Mouse (Mus musculus) olfactory bulb, adult 2 months (tissue): ENCODE measurements around the gene Hoxa6. TPM values are rescaled to one million over a fixed set of nuclear protein-coding genes. Genes with fewer than 3 reads are reported as not detected.

ENCODE experiments used
- H3K27ac ChIP-seq: fragments of 200-500 bp; 2 replicates; pipeline ENCODE4 v1.5.1; 2012; ENCODE audit warnings: low read depth, low read length; ENCODE audit not compliant: insufficient read depth
- H3K4me1 ChIP-seq: fragments of 200-500 bp; 2 replicates; pipeline ENCODE4 v1.6.1; 2012; ENCODE audit warnings: low read length; ENCODE audit not compliant: control insufficient read depth, insufficient read depth
- H3K4me3 ChIP-seq: fragments of 200-500 bp; 2 replicates; pipeline ENCODE4 v1.5.1; 2012; ENCODE audit warnings: mild to moderate bottlenecking, low read depth, low read length, moderate library complexity; ENCODE audit not compliant: insufficient read depth
- CTCF ChIP-seq: fragments of 200-500 bp; IDR thresholded peaks from 2 replicates; pipeline ENCODE4 v1.5.1; 2012; ENCODE audit warnings: low read depth, mild to moderate bottlenecking, low read length, moderate library complexity; ENCODE audit not compliant: insufficient read depth
- POLR2A ChIP-seq: fragments of 200-500 bp; IDR thresholded peaks from 2 replicates; pipeline ENCODE4 v1.6.1; 2012; ENCODE audit warnings: mild to moderate bottlenecking, low read depth, low read length, moderate library complexity; ENCODE audit not compliant: insufficient read depth
- WGBS: fragments of 180-500 bp; shearing (Covaris S2); methylation state at CpG from one replicate; pipeline ENCODE4 v1.1.7; 2018; 5-methylcytosine and 5-hydroxymethylcytosine counted together
- polyA plus RNA-seq: library from polyadenylated mRNA; stranded (reverse); fragments of >200 nt; gene quantifications from 2 replicates; pipeline ENCODE4 v1.2.4, GENCODE M21; 2012; ENCODE audit warnings: low replicate concordance; ENCODE audit not compliant: missing spikeins, insufficient read depth, insufficient read length

Gene Hoxa6
- polyA plus RNA-seq, 1 experiment = not detected

- no peak for TF ChIP-seq POLR2A
- no peak for TF ChIP-seq CTCF
- no peak overlapping the region for H3K4me3 ChIP-seq
- WGBS = 3% methylated on average over 40 of the region's 40 CpGs
- peaks cover 3% of the 10 kb centered on the region; the same call in 1 of the 2 replicates for H3K4me1 ChIP-seq
- no peak overlapping the region for H3K27ac ChIP-seq
These were observed 38.2 kb downstream of the Hoxa6 start for GRCm38 (mm10) chr6:52170166-52170897.

- 7% methylated on average over 16 of the region's 16 CpGs for WGBS
- H3K4me1 ChIP-seq = peaks cover 3% of the 10 kb centered on the region; the same call in 1 of the 2 replicates
- TF ChIP-seq POLR2A (no peak), CTCF (no peak)
- no peak overlapping the region for H3K27ac ChIP-seq
- no peak overlapping the region for H3K4me3 ChIP-seq
These were observed 38.9 kb downstream of the Hoxa6 start for GRCm38 (mm10) chr6:52169499-52170165.

- no peak for TF ChIP-seq CTCF
- TF ChIP-seq POLR2A = no peak
- H3K4me1 ChIP-seq = peaks cover 3% of the 10 kb centered on the region; the same call in 1 of the 2 replicates
- H3K27ac ChIP-seq = no peak overlapping the region
- 3% methylated on average over 42 of the region's 42 CpGs for WGBS
- no peak overlapping the region for H3K4me3 ChIP-seq
These were observed 40.1 kb downstream of the Hoxa6 start for GRCm38 (mm10) chr6:52168191-52169055.

- peaks cover 3% of the 10 kb centered on the region; the same call in 1 of the 2 replicates for H3K4me1 ChIP-seq
- WGBS = 2% methylated on average over 14 of the region's 14 CpGs
- no peak overlapping the region for H3K4me3 ChIP-seq
- TF ChIP-seq POLR2A = no peak
- TF ChIP-seq CTCF = no peak
- no peak overlapping the region for H3K27ac ChIP-seq
These were observed 40.8 kb downstream of the Hoxa6 start for GRCm38 (mm10) chr6:52167736-52168161.

GRCm38 (mm10) chr6:52167176-52167575, 41.3 kb downstream of the Hoxa6 start:
- 16% methylated on average over 1 of the region's 1 CpGs for WGBS
- TF ChIP-seq CTCF (no peak), POLR2A (no peak)
- Histone ChIP-seq H3K27ac (no peak overlapping the region), H3K4me1 (no peaks in the 10 kb centered on the region), H3K4me3 (no peak overlapping the region)

- Histone ChIP-seq H3K27ac (no peak overlapping the region), H3K4me3 (no peak overlapping the region)
These were observed 42.0 kb downstream of the Hoxa6 start for GRCm38 (mm10) chr6:52166431-52167077.

GRCm38 (mm10) chr6:52165441-52166370, 42.8 kb downstream of the Hoxa6 start:
- H3K4me3 ChIP-seq = no peak overlapping the region
- TF ChIP-seq CTCF = no peak
- no peak for TF ChIP-seq POLR2A
- H3K27ac ChIP-seq = no peak overlapping the region
- 4% methylated on average over 28 of the region's 28 CpGs for WGBS
- H3K4me1 ChIP-seq = no peaks in the 10 kb centered on the region

More at GRCm38 (mm10) chr6:52166431-52167077, 42.0 kb downstream of the Hoxa6 start:
- TF ChIP-seq CTCF = no peak
- TF ChIP-seq POLR2A = no peak
- 9% methylated on average over 4 of the region's 4 CpGs for WGBS
- H3K4me1 ChIP-seq = no peaks in the 10 kb centered on the region
